Mouse (Mus musculus) bone marrow, adult 2 months (tissue): ENCODE results near the gene Vgll4.

ENCODE experiments used
- CTCF ChIP-seq: fragments of 200-500 bp; IDR thresholded peaks from 2 replicates; pipeline ENCODE4 v1.5.1; 2011; ENCODE audit warnings: low read length, control low read depth; ENCODE audit not compliant: control insufficient read depth, insufficient read depth
- POLR2A ChIP-seq: fragments of 200-500 bp; IDR thresholded peaks from 2 replicates; pipeline ENCODE4 v1.6.1; 2011; ENCODE audit warnings: low read depth, mild to moderate bottlenecking, control low read depth, low read length, borderline replicate concordance; ENCODE audit not compliant: control insufficient read depth

GRCm38 (mm10) chr6:114904818-114905217 lies 65.0 kb downstream of the Vgll4 start:
- TF ChIP-seq POLR2A, result no peak
- no peak for TF ChIP-seq CTCF
